Mouse (Mus musculus) G1E-ER4 (cell line): Measurements from ENCODE around the gene Sult2b1. TPM values are rescaled to one million over a fixed set of nuclear protein-coding genes. Genes with fewer than 3 reads are reported as not detected.

Experiments used
- GATA1 ChIP-seq: IDR thresholded peaks from one replicate; pipeline ENCODE4 v1.8.0; 2012; ENCODE audit warnings: low read length, inconsistent platforms
- polyA plus RNA-seq: library from polyadenylated mRNA; stranded (reverse); fragments of >175 nt; gene quantifications from 2 replicates; pipeline ENCODE4 v1.2.3, GENCODE M21; 2012

Sult2b1 gene
- polyA plus RNA-seq, 1 experiment = not detected

DNA sequence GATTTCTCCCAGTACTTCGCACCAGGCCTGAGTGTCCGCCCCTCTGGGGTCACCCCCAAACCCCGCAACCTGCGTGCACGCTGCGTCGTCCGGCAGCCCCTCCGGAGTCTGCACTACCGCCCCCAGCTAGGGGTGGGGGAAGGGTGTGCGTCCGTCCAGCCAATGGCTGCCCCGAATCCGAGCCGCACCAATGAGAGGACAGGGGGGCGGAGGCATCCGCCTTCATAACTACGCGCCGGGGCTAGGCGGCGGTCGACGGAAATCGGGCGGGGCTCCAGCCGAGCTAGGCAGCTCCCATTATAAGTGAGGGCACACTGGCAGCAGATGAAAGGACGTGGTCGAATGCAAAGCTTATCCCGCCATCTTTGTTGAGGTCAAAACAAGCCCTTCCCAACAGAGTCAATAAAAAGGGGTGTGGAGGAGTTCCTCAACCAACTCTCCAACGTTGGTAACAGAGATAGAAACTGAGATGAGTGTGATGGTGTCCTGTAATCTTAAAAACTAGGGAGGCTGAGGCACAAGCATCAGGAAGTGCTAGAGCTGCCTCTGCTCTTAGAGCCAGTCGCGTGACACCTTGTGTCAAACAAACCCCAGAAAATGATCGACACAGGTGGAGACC lies 69.3 kb downstream of the Sult2b1 start, which contains the start of gene Rpl18:
TSS of gene Rpl18 (plus strand) at position 368 of the 619 bp plus-strand sequence.
- peak; percentile 28 for TF ChIP-seq GATA1

DNA sequence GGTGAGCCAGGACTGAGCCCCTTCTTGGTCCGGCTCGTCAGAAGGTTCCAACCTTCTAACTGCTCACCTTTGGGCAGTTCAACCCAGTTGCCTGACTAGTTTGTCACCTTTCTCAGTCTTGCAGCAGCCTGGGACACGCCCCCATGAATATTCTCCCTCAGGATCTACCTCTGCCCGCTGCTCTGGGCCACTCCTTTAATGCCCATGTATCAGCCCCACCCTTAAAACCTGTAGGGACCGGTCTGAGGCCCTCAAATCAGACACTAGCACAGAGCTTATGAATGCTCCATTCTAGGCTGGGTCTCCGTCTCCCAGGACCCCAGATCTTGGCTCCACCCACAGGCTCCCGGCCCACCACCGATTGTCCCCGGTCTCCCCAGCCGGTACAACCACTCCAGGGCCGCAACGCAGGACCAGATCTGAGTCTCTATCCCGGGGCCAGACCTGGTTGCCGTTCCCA lies 69.8 kb downstream of the Sult2b1 start:
- no peak for TF ChIP-seq GATA1

DNA sequence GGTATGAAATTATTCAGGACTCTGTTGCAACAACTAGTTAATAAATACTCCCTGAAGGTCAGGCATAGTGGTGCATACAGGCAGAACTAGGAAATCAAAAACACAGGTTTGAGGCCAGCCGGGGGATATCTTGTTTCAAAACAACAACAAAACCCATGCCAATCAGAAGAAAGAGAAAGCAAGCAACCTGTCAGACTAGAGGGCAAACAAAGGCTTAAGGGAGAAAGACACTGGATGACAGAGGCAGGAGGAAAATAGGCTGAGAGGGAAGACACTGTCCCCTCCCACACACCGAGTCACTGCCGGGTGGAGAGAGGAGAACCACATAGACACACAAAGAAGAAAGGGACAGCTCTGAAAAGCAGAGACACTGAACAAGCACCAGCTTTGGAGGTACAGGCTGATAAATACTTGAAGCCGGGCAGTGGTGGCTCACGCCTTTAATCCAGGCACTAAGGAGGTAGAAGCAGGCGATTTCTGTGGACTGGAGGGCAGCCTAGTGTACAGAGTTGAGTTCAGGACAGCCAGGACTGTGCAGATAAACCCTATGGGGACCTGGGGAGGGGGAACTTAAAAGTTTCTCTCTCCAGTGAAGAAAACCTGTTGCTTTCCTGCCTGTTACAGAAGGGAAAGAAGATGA lies 70.5 kb downstream of the Sult2b1 start:
- no peak for TF ChIP-seq GATA1

DNA sequence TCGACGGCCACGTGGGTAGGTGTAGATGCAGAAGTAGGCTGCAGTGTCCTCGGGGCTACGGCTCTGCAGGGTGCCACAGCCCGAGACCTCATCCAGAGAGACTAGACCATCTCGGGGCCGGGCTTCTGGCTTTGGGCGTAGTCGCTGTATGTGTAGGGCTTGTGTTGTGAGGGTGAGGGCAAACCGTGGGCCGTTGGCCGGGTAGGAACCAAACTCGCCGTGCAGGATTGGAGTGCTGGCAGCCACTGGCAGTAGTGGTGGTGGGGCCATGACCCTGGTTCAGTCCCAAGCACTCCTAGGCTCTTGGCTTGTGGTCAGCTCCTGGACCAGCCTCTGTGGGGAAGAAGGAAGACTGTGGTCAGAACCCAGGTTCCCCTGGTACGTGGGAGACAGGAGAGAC lies 71.1 kb downstream of the Sult2b1 start:
- no peak for TF ChIP-seq GATA1

DNA sequence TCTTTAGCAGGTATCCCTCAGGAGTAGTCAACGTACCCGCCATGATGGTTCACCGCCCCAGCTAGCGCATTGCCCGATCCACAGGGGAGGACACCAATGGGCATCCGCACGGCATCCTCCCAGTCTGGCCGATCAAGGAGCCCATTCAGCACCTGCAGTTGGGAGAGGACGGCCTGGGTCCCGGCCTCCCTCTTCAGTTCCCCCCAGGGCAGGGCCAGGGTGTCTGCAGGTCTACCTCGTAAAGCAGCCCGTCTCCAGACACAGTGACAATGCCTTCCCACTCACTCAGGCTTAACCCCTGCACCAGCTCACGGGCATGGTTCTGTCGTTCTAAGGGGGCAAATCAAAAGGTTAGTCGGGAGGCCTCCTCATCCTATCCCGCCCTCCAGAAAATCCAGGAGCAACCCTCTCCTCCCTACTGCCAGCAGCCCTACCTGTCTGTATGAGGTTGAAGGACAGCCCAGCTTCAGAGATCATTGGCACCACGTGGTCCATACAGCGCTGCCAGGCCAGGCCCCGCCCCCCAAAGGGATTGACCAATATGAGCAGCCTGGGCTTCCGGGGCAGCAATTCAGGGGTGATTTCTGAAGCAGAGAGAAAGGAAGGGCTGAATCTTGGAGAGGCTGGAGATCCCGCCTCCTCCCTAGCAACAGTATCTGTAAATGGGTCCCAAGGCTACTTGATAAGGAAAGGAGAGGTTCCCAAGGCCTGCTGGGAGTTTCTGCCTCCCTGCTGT lies 72.3 kb downstream of the Sult2b1 start:
- no peak for TF ChIP-seq GATA1

DNA sequence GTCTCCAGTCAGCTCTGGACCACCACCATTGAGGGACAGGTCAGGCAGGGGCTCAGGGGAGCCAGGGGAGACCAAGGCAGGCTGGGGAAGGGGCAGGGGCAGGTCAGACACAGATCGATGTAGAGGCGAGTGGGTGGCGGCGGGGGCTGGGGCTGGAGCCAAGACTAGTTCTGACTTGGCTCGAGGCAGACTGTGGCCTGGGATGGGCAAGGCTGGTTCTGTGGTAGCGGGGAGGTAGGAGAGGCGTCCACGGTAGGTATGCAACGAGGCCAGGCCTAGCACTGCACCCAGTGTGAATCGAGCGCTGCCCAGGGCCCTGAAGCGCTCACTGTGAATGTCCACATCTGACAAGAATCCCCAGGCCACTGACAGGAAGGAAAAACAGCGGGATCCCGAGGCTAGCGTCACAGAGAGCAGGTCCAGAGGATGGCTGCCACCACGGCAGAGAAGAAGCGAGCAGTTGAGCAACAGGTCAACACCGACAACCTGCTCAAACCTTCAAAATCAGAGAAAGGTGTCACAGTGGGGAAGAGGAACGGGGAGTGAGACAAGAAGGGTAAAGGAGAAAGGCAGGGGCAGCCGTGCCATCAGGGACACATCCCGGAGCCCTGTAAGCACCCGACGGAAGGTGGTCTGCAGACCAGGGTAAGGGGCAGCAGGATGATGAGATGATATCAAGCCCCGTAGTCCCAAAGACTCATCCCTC lies 73.0 kb downstream of the Sult2b1 start:
- TF ChIP-seq GATA1 = no peak

DNA sequence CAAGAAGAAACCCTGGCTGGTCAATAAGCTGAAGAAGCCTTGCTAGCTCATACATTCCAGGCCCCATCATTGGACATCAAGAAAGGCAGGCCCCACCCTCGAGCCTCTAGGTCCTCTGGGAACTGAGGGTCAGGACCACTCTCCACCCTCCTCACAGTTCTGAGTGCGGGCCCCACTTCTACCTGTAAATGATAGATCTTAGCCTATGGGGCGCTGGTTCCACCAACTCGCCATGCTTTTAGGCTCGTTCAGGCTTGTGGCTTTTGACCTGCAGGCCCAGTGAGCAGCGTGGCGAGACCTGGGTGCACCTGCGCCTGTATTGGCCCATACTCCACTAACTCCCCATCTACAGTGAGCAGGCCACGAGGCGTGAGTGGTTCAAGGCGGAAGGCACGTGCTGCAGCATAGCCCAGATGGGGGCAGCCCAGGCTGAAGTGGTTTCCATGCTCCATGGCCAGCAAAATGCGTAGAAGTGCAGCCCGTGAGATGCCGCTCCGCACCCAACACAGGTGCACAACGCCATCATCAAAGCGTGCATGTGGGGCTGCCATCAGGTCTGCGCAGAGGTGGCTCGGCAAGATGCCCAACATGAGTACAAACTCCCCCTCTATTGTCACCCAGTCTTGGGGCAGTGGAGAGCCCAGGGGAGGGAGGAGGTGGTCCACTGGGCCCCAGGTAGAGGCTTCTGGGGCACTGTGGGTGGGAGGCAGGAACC lies 73.8 kb downstream of the Sult2b1 start:
- TF ChIP-seq GATA1 = no peak

DNA sequence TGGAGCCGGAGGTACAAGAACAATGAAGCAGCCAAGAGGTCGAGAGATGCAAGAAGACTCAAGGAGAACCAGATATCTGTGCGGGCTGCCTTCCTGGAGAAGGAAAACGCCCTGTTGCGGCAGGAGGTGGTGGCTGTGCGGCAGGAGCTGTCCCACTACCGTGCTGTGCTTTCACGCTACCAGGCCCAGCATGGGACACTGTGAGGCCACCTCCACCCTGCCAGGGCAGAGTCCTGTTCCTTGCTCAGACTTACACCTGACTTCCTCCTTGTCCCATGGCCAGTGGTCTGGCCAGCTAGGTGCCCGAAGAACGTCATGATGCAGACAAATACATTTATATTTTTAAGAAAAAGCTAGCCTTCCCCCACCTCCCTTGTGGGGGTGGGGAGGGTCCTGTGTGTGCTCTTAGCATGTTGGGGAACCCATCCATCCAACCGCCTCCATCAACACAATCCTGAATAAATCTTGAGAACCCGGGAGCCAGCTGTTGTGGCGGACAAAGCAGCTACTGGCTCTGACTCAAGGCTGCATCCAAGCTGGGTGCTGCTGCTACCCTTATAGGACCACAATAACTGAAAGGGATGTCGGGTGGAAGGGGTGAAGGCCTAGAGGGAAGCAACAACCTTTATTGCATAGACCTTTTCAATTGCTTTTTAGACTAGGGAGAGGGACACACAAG lies 74.7 kb downstream of the Sult2b1 start:
- no peak for TF ChIP-seq GATA1

DNA sequence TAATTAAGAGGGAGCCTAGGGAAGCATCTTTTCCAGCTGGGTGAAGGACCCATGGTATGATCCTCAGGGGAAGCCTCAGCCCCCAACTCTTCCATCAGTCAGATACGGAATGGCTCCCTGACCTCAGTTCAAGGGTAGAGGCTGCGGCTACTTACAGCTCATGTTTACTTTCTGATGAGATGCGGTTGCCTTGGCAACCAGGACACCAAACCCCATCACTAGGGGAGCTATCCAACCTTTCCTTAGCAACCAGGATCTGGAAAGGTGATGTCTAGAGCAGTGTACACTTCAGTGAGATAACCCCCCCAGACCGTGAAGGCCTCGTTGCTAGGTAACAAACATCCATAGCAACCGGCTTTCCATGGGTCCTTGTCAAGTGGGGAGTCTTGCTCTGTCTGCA lies 75.4 kb downstream of the Sult2b1 start:
- TF ChIP-seq GATA1 = no peak

DNA sequence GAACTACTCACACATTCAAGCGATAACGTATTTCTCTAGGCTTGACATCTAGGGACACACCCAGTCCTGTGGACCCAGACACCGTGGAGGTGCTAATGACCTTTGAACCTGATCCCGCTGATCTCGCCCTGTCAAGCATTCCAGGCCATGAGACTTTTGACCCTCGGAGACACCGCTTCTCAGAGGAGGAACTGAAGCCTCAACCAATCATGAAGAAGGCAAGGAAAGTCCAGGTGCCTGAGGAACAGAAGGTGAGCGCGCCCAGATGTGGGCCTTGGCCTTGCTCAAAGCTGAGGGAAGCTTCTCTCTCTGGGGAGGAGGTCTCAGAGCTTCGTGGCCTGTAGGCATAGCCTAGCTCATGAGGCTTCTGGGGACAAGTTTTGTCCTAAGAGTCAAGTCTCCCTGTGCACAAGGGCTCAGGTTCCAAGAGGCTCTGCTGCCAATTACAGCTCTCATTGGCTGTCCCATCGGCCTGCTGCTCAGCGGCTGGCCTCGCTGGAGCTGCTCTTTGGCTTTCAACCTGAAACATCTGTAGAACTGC lies 76.2 kb downstream of the Sult2b1 start:
- no peak for TF ChIP-seq GATA1

DNA sequence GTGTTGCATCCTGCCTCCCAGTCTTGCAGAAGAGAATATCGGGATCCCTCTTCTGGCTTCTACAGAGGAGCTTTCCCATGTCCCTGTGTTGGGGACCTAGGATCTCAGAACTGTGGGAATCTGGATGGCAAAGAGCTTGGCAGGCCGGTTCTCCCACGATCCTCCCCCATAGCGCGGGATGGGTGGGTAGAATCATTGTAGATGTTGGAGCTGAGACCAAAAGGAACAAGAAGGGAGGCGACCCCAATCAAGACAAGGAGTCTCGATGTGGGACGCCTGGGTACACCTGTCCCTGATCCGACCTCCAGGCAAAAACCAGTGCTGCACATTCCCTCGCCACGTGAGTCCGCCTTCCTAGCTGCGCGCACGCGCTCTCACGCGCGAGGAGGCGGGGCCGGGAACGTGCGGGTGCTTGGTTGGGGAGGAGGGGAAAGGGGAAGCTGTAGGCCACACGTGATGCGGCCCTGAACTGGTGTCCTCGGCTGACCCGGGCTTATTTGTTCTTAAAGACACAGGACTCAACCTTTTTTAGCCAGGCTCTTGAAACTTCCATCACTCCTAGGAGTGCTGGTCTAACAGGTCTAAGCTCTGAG lies 77.0 kb downstream of the Sult2b1 start:
- no peak for TF ChIP-seq GATA1

DNA sequence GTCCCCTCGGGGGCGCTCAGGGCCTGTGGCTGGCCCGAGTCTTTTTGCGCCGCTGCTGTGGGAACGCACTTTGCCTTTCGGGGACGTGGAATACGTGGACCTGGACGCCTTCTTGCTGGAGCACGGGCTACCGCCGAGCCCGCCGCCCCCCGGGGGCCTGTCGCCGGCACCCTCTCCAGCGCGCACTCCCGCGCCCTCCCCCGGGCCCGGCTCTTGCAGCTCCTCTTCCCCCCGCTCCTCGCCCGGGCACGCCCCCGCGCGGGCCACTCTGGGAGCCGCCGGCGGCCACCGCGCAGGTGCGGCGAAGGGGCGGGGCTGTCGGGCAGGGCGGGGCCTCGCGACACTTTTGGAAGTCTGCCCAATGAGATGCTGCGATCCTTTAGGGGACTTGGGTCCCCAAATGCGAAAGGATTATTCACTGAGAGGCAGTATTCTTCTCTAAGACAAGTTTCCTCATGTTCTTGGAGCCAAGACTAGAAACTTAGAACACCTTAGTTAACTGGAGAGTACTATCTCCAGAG lies 77.7 kb downstream of the Sult2b1 start:
- TF ChIP-seq GATA1 = no peak

DNA sequence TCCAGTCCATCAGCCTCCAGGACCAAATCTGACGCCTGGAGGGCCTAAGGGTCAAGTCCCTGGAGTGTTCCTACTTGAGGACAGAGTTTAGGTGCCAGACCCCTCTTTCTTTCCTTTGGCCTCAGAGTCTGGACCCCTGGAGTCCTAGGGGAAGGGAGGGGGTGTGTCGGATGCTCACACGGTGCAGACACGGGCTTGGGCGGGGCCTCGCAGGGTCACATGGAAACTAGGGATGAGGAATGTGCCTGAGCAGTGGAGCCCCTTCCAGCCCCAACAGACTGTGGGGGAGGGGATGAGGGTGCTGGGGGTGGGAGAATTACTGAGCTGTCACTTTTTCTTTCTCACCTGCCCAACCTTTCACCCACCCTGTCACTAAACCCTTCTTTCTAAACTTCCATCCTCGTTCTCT lies 78.6 kb downstream of the Sult2b1 start:
- no peak for TF ChIP-seq GATA1

DNA sequence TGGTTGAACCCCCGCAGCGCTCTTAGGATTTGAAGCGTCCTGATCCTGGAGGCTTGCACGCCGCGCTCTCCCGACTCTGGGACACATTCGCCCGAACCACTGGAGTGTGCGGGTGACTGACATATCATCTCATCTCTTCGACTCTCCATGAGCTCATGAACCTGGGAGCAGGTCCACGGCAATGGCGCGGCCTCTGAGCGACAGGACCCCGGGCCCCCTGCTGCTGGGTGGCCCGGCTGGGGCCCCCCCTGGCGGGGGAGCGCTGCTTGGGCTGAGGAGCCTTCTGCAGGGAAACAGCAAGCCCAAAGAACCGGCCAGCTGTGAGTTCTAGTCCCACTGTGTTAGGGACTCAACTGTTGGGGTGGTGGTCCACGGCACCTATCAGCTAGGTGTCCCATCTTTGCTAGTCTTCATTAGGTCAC lies 79.0 kb downstream of the Sult2b1 start:
- TF ChIP-seq GATA1 = no peak
